Mouse (Mus musculus): ENCODE measurements around the gene Ispd.

DNA sequence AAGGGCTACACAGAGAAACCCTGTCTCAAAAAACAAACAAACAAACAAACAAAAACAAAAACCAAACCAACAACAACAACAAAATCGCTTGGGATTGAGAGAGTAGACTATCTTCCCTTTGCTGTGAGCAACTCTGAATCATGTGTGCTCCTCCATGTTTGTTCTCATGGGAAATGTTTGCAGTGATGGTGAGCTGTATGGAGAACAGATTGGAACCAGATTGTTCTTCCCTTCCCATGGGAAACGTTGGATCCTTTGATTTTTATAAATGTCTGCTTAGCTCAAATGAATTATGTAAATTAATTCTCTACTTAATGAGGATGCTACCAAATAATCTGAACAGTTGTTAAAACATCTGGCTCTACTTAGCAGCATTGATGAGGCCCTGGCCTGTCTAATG lies 312.8 kb downstream of the Ispd start:
- TF ChIP-seq POLR2A (IDR thresholded peaks at IDR 0.05; ENCODE audit: borderline replicate concordance, extremely low read depth, low read depth, low read length), result no peak
- no peak for TF ChIP-seq CTCF (IDR thresholded peaks at IDR 0.05; ENCODE audit: insufficient read depth, low read length)
